Mouse (Mus musculus): Measurements from ENCODE around the gene Coq9. TPM values are rescaled to one million over a fixed set of nuclear protein-coding genes. Genes with fewer than 3 reads are reported as not detected.

Gene Coq9
- total RNA-seq, 2 experiments from 2014 or later, result 58.7 to 62.1 TPM

DNA sequence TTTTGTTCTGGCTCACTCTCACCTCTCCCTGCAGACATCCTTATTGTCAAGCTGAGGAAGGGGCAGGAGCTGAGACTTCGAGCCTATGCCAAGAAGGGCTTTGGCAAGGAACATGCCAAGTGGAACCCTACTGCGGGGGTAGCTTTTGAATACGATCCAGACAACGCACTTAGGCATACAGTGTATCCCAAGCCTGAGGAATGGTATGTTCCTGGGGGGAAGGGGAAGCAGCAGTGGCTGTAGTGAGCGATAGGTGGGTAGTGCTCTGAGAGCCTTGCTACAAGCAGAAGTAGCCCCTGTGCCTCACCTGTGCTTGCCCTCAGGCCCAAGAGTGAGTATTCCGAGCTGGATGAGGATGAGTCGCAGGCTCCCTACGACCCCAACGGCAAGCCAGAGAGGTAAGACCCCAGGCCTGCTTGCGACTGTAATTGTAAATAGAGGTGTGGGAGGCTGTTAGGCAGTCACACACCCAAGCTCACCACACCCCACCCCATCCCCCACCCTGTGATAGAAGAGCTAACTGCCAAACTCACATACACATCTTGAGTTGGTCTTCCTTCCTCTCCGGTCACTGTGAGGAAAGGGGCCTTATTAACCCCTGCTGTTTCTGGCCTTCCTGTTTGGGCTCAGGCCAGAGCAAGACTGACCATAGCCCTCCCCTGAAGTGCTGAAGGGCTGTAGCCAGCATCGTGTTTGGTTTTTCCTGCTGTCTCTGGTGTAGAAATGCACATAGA lies 24.5 kb downstream of the Coq9 start:
- intact Hi-C loops (cut with DNase I), result no loop called here
- peak in 1 of 2 experiments; percentile 62 for DNase-seq (ENCODE audit: extremely low spot score in 1 of 2, low spot score in 2 of 2)

- no peak for DNase-seq (ENCODE audit: extremely low spot score in 1 of 2, low spot score in 2 of 2)
- intact Hi-C loops (cut with DNase I), result no loop called here
These were observed 26.0 kb downstream of the Coq9 start for GRCm38 (mm10) chr8:94863897-94864673.

DNA sequence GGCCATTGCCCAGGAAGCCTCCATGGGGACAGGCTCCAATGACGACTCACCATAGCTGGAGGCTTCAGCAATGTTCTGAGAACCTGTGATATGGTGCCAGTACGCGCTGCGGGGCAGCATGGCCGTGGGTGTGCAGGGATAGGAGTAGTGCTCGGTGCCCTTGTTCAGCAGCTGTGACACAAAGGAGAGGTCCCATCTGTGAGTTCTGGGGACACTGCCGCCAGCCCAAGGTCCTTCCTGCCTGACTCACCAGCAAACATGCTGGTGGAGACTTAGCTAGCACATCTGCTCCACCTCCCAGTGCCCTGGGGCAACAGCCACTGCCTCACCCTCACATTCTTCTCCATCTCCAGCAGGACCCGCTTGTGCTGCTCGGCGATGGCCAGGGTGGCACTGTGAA lies 27.2 kb downstream of the Coq9 start:
- intact Hi-C loops (cut with DNase I), result no loop called here
- DNase-seq (ENCODE audit: extremely low spot score in 1 of 2, low spot score in 2 of 2), result no peak

DNA sequence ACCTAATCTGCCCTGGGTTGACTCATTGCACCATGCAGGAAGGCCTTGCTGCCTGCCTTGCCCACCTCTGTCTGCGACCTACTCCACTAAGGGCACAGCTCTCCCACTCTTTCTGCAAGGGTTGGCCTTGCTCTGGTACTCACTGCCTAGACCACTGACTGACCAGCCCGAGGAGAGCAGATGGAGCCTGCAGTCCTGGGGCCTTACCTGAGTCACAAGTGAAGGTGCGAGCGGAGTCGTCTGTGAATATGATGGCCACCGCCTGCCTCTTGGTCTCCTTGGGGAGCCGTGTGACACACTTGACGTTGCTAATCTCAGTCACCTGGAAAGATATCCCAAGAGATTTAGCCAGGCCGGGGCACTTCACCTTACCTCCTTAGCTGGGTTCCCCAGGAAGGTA lies 28.8 kb downstream of the Coq9 start:
- DNase-seq (ENCODE audit: extremely low spot score in 1 of 2, low spot score in 2 of 2), result no peak
- intact Hi-C loops (cut with DNase I), result no loop called here

GRCm38 (mm10) chr8:94869146-94869545 lies 31.0 kb downstream of the Coq9 start:
- intact Hi-C loops (cut with DNase I), result no loop called here

GRCm38 (mm10) chr8:94870003-94870402 lies 31.9 kb downstream of the Coq9 start:
- peak in 1 of 2 experiments; percentile 28 for DNase-seq (ENCODE audit: extremely low spot score in 1 of 2, low spot score in 2 of 2)
- intact Hi-C loops (cut with DNase I), result loop anchor here (5.0 kb wide), 1 partner anchor 37 kb away; no protein-coding TSS in a partner anchor

More at GRCm38 (mm10) chr8:94869146-94869545, 31.0 kb downstream of the Coq9 start:
- DNase-seq (ENCODE audit: extremely low spot score in 1 of 2, low spot score in 2 of 2), result peak in 1 of 2 experiments; percentile 31

DNA sequence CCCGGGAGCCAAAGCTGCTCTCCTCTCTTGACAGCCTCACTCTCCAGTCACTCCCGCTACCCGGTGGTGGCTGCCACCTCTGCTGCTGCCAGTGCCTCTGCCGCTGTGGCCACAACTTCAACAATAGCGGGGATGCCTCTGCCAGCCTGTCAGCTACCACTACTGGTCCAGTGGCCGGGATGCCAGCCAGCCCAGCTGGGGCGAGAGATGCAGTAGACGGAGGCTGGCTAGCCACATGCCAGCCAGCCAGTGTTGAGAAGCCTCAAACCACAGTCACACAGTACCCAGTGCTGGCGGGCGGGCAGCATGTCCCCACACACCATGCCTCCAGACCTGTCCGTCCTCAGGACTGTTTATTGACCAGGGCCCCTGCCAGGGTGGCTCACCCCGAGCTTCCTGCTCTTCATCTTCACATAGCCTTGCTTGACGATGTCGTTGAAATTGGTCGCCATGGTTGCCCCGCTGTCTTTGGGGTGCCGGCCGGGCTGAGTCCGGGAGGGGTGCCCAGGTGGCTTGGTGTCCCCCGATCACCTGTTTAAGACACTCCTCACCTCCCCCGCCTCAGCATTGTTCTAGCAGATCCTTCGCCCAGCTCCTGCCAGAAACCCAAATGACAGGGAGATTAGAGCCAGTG lies 32.5 kb downstream of the Coq9 start:
- intact Hi-C loops (cut with DNase I), result loop anchor here (5.0 kb wide), 1 partner anchor 37 kb away; no protein-coding TSS in a partner anchor
- peak in 1 of 2 experiments; percentile 81 for DNase-seq (ENCODE audit: extremely low spot score in 1 of 2, low spot score in 2 of 2)

- intact Hi-C loops (cut with DNase I), result loop anchor here (5.0 kb wide), 1 partner anchor 36 kb away; no protein-coding TSS in a partner anchor
- DNase-seq (ENCODE audit: extremely low spot score in 1 of 2, low spot score in 2 of 2), result peak; percentile 78 to 85
These were observed 33.2 kb downstream of the Coq9 start for GRCm38 (mm10) chr8:94871108-94871894.

DNA sequence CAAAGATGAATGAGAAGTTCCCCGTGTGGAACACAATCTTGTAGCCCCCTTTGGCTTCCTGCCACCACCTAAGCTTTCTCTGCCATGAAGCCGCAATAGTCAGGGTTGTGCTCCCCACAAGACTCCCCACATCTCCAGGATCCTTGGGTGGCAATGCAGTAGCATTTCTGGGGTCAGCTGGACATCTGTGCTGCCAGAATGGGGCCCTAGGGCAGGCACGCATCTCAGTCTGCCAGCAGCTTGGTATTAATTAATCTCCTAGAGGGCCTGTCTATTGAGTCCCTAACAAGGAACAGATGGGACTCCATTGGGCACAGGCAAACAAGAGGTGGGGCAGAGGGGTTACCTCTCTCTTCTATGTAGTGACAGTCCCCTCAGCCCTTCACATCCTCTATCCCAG lies 34.0 kb downstream of the Coq9 start:
- no peak for DNase-seq (ENCODE audit: extremely low spot score in 1 of 2, low spot score in 2 of 2)
- intact Hi-C loops (cut with DNase I), result loop anchor here (5.0 kb wide), 1 partner anchor 35 kb away; no protein-coding TSS in a partner anchor

DNA sequence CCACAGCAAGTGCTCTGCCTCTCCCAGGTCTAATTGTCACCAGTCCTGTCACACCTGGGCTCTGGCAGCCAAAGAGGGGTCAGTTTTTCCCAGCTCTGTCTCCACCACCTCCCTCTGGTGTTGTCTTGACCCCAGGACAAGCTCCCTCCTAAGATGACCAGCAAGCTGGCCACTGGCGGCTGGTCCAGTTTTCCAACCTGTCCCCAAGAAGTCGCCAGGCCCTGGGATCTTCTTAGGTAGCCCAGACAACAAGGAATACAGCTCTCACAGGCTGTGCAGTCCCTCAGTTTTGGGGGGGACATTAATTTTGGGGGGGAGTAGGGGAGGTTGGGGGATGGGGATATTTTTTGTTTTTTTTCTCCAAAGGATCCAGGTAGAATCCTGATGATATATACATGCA lies 34.5 kb downstream of the Coq9 start:
- DNase-seq (ENCODE audit: extremely low spot score in 1 of 2, low spot score in 2 of 2), result no peak
- intact Hi-C loops (cut with DNase I), result loop anchor here (5.0 kb wide), 1 partner anchor 35 kb away; no protein-coding TSS in a partner anchor

GRCm38 (mm10) chr8:94874358-94874757 lies 36.2 kb downstream of the Coq9 start:
- intact Hi-C loops (cut with DNase I), result loop anchor here (5.0 kb wide), 1 partner anchor 33 kb away; no protein-coding TSS in a partner anchor
- peak in 1 of 2 experiments; percentile 77 for DNase-seq (ENCODE audit: extremely low spot score in 1 of 2, low spot score in 2 of 2)

DNA sequence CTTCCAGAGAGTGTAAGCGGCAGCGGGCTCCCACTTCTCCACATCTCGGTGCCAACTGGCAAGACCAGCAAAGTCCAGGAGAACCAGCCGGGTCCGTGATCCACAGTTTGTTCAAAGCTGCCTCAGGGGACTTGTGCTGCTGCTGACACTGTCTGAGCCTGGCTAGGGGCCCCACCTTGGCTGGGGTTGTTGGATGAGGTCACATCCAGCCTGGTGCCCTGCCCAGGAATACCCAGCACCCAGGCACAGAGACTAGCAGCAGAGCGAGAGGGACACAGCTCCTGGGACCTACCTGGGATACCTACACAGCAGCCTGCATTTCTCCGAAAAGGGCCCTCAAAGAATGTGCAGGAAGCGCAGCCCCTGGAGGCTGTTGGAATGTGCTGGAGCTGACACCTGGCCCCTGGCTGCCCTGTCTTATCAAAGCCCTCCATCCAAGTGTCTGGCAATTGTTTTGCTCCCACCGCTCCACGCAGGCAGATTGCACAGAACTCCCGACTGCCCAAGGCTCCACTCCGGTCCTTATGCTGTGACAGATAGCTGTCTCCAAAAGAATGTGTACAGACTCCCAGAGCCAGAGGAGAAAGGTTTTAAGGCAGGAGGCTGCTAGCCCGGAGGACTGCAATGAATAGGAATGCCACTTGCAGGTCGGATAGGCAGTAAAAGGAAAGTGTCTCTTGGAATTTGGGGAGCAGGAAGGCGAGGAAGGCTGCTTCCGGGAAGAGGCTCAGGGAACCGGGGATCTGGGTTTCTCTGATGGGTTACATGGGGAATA lies 37.2 kb downstream of the Coq9 start:
- peak in 1 of 2 experiments; percentile 40 for DNase-seq (ENCODE audit: extremely low spot score in 1 of 2, low spot score in 2 of 2)
- intact Hi-C loops (cut with DNase I), result no loop called here

GRCm38 (mm10) chr8:94875871-94876150 lies 37.7 kb downstream of the Coq9 start:
- DNase-seq (ENCODE audit: extremely low spot score in 1 of 2, low spot score in 2 of 2), result no peak
- intact Hi-C loops (cut with DNase I), result no loop called here

DNA sequence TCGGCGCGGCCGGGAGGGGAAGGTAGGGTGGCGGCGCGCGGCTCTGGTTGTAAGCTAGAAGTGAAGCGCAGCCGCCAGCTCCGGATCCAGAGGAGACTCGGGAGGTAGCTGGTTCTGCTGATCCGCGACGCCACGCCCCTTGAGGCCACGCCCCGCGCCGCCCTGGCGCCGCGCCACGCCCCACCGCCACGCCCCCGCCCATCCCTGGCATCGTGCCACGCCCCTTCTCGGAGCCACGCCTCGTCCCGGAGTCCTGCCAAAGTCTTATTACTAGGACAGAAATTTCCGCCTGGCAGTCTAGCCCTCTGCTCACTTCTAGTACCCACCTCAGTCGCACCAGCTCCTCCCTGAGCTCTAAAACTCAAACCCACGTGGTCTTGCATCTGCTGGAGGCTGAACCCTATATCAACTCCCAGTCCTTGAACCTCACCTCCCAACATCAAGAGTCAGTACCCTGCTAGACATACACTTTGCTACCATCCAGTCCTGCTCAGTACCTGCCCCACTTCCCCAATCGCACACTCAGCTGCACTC lies 38.1 kb downstream of the Coq9 start, which contains the start of gene Dok4:
Gene Dok4, minus strand, starts transcription at position 134 of the 534 bp plus-strand sequence.
- peak in 1 of 2 experiments; percentile 84 for DNase-seq (ENCODE audit: extremely low spot score in 1 of 2, low spot score in 2 of 2)
- intact Hi-C loops (cut with DNase I), result no loop called here

DNA sequence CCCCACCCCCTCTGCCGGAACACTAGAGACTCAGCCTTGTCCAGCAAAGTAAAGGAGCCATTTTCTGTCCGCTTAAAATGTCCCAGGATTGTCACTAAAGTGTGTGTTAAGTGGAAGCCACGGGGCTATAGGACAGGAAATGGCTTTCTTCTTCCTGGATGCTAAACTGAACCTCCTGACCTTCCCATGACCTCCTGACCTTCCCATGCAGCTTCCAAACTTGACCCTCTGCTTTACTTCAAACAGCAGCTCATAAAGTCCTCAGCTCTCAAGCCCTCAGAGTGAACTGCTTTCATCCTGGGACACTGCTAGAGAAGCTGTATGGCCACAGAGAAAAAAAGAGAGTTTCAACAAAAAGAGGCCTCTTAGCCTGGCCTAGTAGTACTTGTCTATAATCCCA lies 38.7 kb downstream of the Coq9 start:
- intact Hi-C loops (cut with DNase I), result no loop called here
- no peak for DNase-seq (ENCODE audit: extremely low spot score in 1 of 2, low spot score in 2 of 2)

- intact Hi-C loops (cut with DNase I), result no loop called here
- DNase-seq (ENCODE audit: extremely low spot score in 1 of 2, low spot score in 2 of 2), result peak in 1 of 2 experiments; percentile 6
These were observed 42.6 kb downstream of the Coq9 start for GRCm38 (mm10) chr8:94880742-94881141.

DNA sequence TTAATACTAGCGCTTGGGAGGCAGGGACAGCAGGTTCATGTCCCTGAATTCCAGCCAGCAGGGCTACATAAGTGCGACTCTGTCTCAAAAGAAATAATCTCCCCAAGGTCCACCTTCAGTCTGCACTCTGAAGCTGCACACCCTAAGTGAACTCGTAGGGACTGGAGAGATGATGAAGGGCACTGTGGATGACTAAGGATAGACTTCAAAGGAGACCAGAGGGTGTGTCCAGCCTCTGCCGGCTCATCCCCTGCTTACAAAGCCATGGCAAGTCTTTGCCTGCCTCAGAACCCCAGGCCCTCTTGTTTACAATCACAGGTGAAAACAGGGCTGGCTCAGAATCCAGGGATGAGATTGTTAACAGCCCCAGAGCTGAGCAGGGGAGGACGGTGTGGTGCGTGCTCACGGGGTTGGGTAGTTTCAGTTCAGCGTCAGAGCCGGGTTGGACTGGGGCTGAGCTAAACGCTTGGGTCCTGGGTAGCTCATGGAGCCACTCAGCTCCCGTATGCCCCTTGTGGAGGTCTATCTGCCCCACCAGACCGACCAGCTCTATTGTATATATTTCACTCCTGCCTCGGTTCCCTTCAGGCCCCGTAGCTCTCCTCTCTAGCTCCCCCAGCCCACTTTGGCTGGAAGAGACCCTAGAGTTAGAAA lies 50.4 kb downstream of the Coq9 start:
- peak in 1 of 2 experiments; percentile 19 for DNase-seq (ENCODE audit: extremely low spot score in 1 of 2, low spot score in 2 of 2)
- intact Hi-C loops (cut with DNase I), result no loop called here
